Mouse (Mus musculus) spleen, adult 2 months (tissue): ENCODE measurements around the gene Fam133b.

Source experiments
- CTCF ChIP-seq: fragments of 200-500 bp; IDR thresholded peaks from 2 replicates; pipeline ENCODE4 v1.5.1; 2011; ENCODE audit warnings: mild to moderate bottlenecking, inconsistent platforms; ENCODE audit not compliant: insufficient read depth, insufficient read length, insufficient replicate concordance; ENCODE audit errors: extremely low read depth
- POLR2A ChIP-seq: fragments of 200-500 bp; IDR thresholded peaks from 2 replicates; pipeline ENCODE4 v1.6.1; 2011; ENCODE audit warnings: low read depth, low read length, inconsistent platforms

DNA sequence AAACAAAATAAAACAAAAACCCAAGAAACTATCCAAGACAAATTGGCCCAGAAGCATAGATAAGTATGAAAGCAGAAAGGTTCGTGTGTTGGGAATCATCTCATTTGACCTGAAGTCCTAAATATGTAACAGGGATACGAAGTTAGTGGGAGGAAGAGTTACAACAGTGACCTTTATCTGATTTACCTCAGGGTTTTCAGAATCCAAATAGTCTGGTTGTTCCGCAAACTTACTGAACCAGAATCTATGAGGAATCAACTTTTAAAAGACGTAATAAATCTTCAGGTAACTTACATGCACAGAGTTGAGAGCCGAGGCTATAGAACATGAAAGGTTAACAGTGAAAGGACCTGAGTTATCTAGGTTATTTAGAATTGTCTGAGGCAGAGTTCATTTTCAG lies 55.1 kb downstream of the Fam133b start:
- TF ChIP-seq POLR2A (no peak), CTCF (no peak)
